Mouse (Mus musculus) stomach, postnatal 0 days (tissue): ENCODE measurements around the gene Slco2b1.

ENCODE experiments used
- CTCF ChIP-seq: IDR thresholded peaks from 2 replicates; pipeline ENCODE4 v1.5.1; 2016; ENCODE audit warnings: antibody characterized with exemption, low read depth, mild to moderate bottlenecking, moderate library complexity
- EP300 ChIP-seq: optimal IDR thresholded peaks from 2 replicates; pipeline ENCODE3; 2016; ENCODE audit warnings: antibody characterized with exemption

DNA sequence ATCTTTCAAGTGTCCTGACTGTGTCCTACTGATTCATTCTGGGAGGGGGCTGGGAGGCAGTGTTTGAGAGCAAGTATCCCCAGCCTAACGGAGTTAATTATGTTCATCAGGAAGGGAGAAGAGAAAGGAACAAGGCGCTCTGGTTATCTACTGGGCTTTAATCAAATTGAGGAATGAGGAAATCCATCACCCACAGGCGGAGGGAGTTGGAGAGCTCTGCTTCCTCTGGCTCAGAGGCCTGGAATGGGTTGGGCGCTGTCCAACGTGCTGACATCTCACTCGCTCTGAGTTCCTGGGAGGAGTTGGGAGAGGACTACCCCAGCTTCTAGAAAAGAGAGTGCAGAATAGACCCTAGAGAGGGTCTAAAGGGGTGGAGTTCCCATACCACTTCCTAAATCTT is 62.5 kb downstream of the Slco2b1 start:
- no peak for TF ChIP-seq EP300
- TF ChIP-seq CTCF: peak; percentile 35
